Mouse (Mus musculus) adrenal gland, adult 8-10 months (tissue): ENCODE measurements around the gene Mboat1. TPM values are rescaled to one million over a fixed set of nuclear protein-coding genes. Genes with fewer than 3 reads are reported as not detected.

ENCODE experiments used
- DNase-seq: peaks from one replicate; pipeline ENCODE4 v3.0.0; 2022
- total RNA-seq, 4 experiments: library from RNA; stranded (reverse); gene quantifications; 2 replicates each; pipeline ENCODE4 v1.2.4; 2022

The Mboat1 gene
- total RNA-seq, 4 experiments from 2014 or later: 3.9 to 4.4 (median 4.1) TPM

DNA sequence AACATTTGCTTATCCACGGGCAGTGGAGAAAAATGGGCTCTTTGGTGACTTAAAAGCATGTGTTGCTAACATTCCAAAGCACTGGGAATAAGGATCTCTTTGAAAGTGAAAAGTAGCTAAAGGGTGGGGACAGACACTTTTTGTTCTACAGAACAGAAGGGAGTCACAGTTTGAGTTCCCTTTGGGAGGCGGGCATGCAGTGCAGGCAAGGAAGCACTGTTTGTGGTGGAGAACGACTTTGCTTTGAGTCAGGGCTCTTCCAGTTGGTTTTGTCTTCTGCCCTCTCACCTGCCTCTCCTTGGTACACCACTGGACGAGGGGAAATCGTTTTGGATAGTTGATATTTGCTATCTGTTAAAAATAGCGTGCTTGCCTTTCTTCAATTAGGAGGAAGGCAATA is 49.7 kb downstream of the Mboat1 start:
- DNase-seq: no peak

DNA sequence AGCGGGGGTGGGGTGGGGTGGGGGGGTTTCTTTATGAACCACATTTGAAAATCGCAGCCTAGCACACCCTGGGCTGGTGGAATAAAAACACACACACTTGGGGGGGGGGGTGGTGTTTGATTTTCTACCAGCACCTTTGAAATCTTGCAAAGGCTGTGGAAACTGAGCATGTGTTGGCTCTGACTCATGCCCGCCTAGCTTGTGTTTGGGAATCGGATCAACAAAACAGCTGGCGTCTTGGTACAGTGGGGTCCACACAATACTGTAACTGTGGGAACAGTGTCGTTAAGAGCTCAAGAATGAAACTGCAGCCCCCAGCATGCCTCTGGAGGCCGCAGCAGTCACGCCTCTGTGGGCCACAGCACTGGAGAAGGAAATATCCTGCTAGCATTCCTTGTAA is 50.2 kb downstream of the Mboat1 start:
- DNase-seq: no peak

DNA sequence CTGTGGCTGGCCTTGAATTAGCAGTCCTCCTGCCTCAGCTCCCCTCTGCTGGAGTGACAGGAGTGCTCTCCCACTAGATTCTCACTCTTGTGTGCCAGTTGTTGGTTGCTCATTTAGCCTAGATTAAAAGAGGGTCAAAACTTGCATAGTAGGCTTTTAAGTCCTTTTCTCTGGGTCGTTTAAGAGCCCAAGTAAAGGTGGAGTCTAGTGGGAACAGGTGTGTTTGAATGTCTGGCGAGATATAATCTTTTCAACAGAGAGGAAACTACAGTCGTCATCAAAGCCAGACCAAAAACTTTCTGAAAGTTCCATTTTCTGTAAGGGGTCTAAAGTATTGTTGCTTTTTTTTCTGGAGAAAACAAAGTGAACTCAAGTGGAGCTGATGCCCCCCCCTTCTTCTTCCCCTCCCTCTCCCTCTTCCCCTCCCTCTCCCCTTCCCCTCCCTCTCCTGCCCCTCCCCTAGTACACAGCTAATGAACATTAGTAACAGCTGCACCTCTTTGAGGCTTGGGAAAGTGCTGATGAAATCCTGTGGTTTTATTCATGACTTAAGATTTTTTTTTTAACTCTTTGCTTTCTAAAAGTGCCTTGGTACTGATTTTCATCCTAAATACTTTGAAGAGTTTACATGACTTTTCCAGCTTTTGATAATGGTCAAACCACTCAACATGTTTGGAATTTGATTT is 55.9 kb downstream of the Mboat1 start:
- DNase-seq: no peak

DNA sequence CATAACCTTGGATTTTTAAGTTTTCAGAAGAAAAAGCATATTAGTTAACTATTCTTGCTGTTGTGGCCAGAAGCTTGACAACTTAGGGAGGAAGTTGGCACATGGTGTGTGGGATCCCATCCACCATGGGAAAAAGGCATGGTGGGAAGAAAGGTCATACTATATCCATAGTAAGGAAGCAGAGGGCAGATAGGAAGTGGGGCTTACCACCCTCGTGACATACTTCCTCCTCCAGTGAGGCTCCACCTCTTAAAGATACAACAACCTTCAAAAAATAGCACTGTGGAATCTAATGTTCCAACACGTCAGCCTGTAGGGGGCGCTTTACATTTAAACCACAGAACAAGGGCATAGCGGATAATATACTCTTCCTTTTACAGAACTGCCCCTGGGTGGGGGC is 57.1 kb downstream of the Mboat1 start:
- no peak for DNase-seq

DNA sequence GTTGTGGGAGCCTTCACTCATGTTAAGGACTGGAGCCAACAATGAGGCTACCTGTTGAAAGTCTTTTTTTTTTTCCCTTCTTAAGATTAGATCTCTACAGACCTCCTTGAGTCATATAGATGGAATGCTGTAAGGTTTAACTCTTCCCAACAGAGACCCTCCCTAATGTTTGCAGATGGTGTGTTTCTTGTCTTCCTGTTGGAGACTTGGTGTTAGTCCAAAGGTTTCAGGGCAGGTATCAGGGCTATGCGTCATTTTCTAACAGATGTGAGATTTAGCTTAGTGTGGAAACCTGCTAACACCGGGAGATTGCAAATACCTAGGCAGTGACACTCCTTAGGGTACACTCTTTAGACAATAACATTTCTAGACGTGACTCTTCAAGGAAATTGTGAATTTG is 58.5 kb downstream of the Mboat1 start:
- DNase-seq: no peak

GRCm38 (mm10) chr13:30196661-30197060 is 60.4 kb downstream of the Mboat1 start:
- no peak for DNase-seq

DNA sequence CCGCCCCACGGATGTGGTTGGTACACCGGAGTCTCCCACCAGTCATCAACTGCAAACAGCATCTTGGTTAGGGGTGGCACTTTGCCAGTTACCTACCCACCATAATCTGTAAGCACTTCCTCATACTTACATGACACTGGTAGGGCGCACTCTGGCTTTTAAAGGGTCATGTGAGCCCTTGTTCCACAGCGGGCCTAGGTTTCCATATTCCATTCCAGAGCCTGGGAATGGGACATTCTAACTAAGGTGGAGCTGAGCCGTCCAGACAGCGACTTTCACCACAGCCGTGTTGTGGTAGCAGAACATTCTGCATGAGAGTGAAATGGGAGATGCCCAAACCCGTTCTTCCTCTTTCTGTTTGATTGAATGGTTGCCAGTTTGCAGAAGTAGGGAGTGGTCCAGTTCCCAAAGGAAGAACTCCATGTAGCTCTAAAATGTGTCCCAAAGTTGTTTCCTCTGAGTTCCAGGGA is 61.8 kb downstream of the Mboat1 start:
- no peak for DNase-seq

- no peak for DNase-seq
These were observed 63.5 kb downstream of the Mboat1 start for GRCm38 (mm10) chr13:30199821-30200220.

DNA sequence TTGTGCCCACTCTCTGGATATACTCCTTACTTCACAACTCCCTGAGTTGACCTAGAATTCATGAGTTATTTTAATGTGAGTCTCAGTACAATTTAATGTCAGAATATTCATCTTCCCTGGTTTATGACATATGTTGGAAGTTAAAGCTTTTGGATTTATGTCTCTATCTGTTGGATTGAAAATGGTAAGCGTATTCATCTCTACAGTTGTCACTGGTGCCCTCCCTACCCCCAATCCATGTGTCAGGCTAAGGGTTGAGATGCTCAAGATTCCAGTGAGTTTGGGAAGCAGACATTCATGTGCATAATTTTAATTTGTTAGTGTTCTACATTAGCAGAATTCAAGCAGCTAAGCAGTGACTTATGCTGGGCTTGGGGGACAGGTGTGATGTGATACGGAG is 64.4 kb downstream of the Mboat1 start:
- DNase-seq: no peak

DNA sequence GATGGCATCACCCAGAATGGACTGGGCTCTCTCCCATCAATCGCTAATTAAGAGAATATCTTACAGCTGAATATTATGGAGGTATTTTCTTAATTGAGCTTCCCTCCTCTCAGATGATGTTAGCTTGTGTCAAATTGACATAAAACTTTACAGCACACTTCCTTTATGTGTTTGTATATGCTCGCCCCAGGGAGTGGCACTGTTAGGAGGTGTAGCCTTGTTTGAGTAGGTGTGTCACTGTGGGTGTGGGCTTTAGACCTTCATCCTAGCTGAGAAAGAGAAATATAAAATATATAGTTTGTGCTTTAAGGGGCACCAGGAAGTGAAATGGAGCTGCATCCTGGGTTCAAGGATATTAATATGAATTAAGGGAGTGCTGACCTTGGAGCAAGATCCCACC is 66.7 kb downstream of the Mboat1 start:
- no peak for DNase-seq

GRCm38 (mm10) chr13:30208176-30208575 is 71.9 kb downstream of the Mboat1 start:
- no peak for DNase-seq

DNA sequence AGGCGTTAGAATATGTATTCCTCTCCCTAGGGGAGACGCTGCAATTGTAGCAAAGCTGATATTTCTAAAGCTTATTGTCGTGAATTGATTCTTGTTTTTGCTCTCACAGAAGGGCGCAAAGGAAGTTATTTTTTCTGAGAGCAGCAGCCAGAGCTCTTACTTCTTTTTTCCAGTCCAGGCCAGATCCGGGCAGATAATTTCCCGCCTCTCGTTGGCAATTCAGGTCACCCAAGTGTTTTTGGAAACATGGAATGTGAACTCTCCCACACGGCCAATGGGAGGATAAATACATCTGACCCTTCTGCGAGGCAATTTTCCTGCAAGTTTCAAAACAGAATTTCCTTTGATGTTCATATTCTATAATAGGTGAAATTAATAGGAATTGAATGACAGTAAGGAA is 77.0 kb downstream of the Mboat1 start:
- DNase-seq: no peak

DNA sequence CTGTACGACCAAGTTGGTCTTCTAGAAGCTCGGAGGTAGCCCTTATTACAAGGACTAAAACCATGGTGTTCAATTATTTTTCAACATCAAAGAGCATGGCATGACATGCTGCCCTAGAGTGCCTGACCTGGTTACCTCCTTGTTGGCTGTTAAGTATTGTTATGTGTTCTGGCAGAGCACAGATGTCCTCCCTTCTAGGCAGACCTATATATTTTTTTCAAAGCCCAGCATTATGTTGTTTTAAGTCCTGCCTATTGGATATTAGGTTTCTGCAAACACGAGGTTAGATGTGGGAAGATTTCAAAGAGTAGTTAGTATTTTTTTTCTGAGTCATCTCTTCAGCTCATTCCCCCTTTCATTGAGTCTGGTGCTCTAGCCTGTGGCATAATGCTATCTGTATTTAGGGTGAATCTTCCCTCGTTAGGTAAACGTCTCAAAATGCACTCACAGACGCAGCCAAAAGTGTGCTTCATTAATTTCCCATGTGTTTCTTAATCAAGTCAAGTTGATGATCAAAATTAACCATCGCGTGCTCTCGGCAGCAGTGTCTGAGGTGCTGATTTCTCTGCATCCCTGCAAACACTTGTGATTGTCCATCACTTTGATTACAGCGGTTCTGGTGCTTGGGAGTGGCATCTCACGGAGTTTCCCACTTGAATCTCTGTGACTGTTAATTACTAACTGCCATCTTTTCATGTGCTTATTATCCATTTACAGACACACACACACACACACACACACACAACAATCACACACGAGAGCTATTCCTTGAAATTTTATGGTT is 81.5 kb downstream of the Mboat1 start:
- DNase-seq: no peak

GRCm38 (mm10) chr13:30219597-30219996 is 83.3 kb downstream of the Mboat1 start:
- DNase-seq: no peak

DNA sequence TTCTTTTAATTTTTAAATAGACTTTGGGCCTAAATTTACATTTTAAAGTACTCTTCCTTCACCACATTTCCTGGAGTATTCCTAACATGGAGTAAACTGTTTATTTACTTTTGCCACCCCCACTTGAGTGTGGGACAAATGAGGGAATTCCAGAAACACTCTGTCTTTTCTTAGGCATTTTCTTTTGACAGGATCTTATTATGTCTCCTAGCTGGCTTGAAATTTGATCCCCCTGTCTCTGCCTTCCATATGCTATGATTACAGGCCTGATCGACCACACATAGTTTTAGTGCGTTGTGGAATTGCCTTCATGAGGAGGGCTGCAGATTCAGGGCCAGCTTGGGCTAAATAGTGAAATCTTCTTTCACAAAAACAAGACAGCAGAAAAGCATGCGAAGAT is 85.0 kb downstream of the Mboat1 start:
- DNase-seq: no peak

GRCm38 (mm10) chr13:30224114-30224513 is 87.8 kb downstream of the Mboat1 start:
- no peak for DNase-seq

DNA sequence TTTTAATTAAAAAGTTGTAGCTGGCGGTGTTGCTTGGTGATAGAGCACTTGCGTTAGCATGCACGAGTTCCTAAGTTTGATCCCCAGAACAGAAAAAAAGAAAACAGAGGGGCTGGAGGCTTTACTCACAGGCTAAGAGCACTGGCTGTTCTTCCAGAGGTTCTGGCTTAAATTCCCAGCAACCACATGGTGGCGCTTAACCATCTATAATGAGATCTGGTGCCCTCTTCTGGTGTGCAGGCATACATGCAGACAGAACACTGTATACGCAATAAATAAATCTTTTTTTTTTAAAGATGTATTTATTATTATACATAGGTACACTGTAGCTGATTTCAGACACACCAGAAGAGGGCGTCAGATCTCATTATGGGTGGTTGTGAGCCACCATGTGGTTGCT is 88.4 kb downstream of the Mboat1 start:
- DNase-seq: no peak

DNA sequence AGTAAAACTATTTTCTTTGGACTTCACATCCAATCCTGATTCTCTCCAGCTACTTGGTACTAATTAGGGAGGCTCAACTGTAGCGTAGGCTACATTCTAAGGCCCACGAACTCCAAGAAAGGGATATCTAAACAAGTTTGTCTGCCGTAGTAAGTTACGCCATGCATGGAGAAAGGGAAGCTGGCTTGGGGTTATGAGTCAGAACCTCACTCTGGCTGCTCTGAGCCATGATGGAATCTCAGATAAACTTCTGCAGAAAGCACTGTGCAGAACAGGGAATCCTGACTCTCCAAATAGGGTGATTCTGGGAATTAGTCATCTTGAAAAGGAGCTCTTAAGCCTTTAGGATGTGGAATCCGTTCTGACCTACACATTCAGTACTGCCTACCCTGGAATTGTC is 92.5 kb downstream of the Mboat1 start:
- no peak for DNase-seq

GRCm38 (mm10) chr13:30229625-30230139 is 93.4 kb downstream of the Mboat1 start:
- no peak for DNase-seq

GRCm38 (mm10) chr13:30235056-30235750 is 98.9 kb downstream of the Mboat1 start:
- DNase-seq: no peak

DNA sequence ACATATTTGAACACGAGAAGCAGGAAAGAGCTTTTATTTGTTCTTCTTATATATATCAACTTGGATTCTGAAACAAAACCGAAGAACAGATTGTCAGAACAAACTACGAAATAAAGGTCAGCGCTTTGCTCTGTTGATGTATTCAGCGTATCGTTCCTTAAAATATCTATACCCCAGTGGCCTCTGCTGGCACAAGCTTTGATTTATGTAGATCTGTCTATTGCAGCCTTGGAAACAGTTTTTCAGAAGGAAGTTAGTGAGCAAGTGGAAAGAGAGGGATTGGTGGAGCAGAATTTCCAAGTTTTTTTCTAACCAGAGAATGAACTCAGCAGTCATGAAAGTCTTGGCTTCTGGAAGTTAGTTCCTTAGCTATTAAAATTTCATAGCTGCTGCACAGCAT is 103.1 kb downstream of the Mboat1 start:
- no peak for DNase-seq

DNA sequence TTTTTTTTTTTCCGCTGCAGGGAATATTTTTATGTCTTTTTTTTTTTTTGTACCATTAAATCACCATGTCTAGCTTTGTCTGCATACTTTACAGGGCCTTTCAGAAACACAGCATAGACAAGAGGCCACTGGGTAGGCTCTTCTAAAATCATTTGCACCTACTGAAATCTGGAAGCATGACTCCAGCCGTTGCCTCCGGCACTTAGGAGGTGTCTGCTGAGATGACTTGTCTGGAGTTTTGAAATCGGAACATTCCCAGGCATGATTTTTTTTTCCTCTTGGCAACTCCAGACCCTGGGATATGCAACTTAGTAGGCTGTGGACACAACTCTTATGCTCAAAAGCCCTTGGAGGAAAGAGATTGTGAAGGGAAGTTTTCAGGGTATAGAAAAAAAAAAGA is 109.3 kb downstream of the Mboat1 start:
- no peak for DNase-seq

DNA sequence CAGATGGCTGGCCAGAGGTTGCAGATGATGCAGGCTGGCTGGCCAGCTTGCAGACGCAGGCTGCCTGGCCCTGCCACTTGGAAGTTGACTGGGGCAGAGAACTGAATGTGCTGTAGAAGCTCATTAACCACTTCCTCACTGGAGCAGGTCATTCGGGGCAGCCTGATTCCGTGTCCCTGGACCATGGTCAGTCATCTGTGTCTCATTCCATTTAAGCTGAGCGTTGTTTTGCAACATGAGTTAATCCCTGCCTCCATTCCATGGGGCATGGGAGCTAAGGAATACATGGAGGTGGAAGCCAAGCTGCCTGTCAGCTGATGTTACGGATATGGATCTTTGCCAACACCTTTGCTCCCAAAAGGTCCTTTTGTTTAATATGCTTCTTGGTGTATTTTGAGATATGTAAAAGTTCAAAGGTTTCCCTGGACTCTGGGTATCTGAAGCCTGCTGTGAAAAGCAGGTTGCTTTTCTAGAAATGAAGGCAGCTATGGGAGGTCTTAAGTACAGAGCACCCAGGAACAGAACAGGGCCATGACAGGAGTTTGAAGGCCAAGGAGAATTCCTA is 114.1 kb downstream of the Mboat1 start:
- DNase-seq: no peak
